Mouse (Mus musculus) CH12.LX (cell line): ENCODE results near the gene Amz2. TPM values are rescaled to one million over a fixed set of nuclear protein-coding genes. Genes with fewer than 3 reads are reported as not detected.

Experiments
- DNase-seq: peaks from one replicate; pipeline ENCODE4 v3.0.0-alpha.2; 2013; ENCODE audit errors: extremely low read depth
- H3K27ac ChIP-seq: 2 replicates; pipeline ENCODE4 v1.5.1; 2012; ENCODE audit warnings: low read depth, mild to moderate bottlenecking, control low read depth, moderate library complexity; ENCODE audit not compliant: insufficient read depth
- H3K27me3 ChIP-seq: replicated peaks from 2 replicates; pipeline ENCODE3; 2012; ENCODE audit warnings: inconsistent platforms
- H3K36me3 ChIP-seq, 2 experiments: replicated peaks in 1 of 2; 2 replicates each; pipeline versions ENCODE3 to v1.6.1; 2012; ENCODE audit warnings: inconsistent platforms in 1 of 2, low read length in 1 of 2, mild to moderate bottlenecking in 1 of 2, mixed read lengths in 1 of 2, moderate library complexity in 1 of 2; ENCODE audit not compliant: control insufficient read depth in 1 of 2, insufficient read depth in 1 of 2
- H3K4me1 ChIP-seq, 2 experiments: 2 replicates each; pipeline ENCODE4 v1.6.1; 2012; ENCODE audit warnings: inconsistent platforms in 1 of 2, moderate library complexity in 1 of 2; ENCODE audit not compliant: insufficient read depth in 2 of 2, control insufficient read depth in 1 of 2
- H3K4me2 ChIP-seq: 2 replicates; pipeline ENCODE4 v1.6.1; 2012; ENCODE audit warnings: low read depth, mild to moderate bottlenecking, control low read depth; ENCODE audit not compliant: poor library complexity, insufficient read depth, severe bottlenecking
- H3K4me3 ChIP-seq, 3 experiments: fragments of 150-350 bp in 1 of 3; sonication (generic) in 1 of 3; replicated peaks in 1 of 3; 2 replicates each; pipeline versions ENCODE3 to v1.5.1; 2011 to 2012; ENCODE audit warnings: low read depth in 2 of 3, low read length in 2 of 3, mild to moderate bottlenecking in 2 of 3, moderate library complexity in 2 of 3, control low read depth in 1 of 3, improper control_type of control experiment in 1 of 3, inconsistent platforms in 1 of 3, mixed read lengths in 1 of 3; ENCODE audit not compliant: poor library complexity in 1 of 3
- H3K79me2 ChIP-seq: replicated peaks from 2 replicates; pipeline ENCODE4 v1.6.1; 2012; ENCODE audit warnings: mild to moderate bottlenecking, moderate library complexity; ENCODE audit not compliant: control insufficient read depth, poor library complexity, insufficient read depth, severe bottlenecking; ENCODE audit errors: extremely low read depth
- H3K9ac ChIP-seq: 2 replicates; pipeline ENCODE4 v1.6.1; 2012; ENCODE audit warnings: low read depth, mild to moderate bottlenecking, control low read depth, moderate library complexity; ENCODE audit not compliant: insufficient read depth
- H3K9me3 ChIP-seq: replicated peaks from 2 replicates; pipeline ENCODE3; 2012; ENCODE audit warnings: low read length, inconsistent platforms, mixed read lengths
- BHLHE40 ChIP-seq: IDR thresholded peaks from 2 replicates; pipeline ENCODE4 v1.6.1; 2011; ENCODE audit warnings: mild to moderate bottlenecking, low read depth, low read length, improper control_type of control experiment
- CHD1 ChIP-seq: IDR thresholded peaks from 2 replicates; pipeline ENCODE4 v1.6.1; 2012; ENCODE audit warnings: low read depth, low read length, improper control_type of control experiment, inconsistent platforms
- EP300 ChIP-seq: IDR thresholded peaks from 2 replicates; pipeline ENCODE4 v1.6.1; 2011; ENCODE audit warnings: low read length, improper control_type of control experiment
- ETS1 ChIP-seq: conservative IDR thresholded peaks from 2 replicates; pipeline ENCODE4 v1.6.1; 2012; ENCODE audit warnings: low read depth, mild to moderate bottlenecking, inconsistent platforms, low read length, improper control_type of control experiment, moderate library complexity
- KAT2A ChIP-seq: IDR thresholded peaks from 2 replicates; pipeline ENCODE4 v1.6.1; 2012; ENCODE audit warnings: low read length, improper control_type of control experiment, inconsistent platforms; ENCODE audit not compliant: insufficient replicate concordance
- MAFK ChIP-seq: IDR thresholded peaks from 2 replicates; pipeline ENCODE4 v1.6.1; 2011; ENCODE audit warnings: low read length, improper control_type of control experiment; ENCODE audit not compliant: insufficient replicate concordance
- NRF1 ChIP-seq: IDR thresholded peaks from 2 replicates; pipeline ENCODE4 v1.6.1; 2014; ENCODE audit warnings: low read depth, mild to moderate bottlenecking, inconsistent platforms, low read length, improper control_type of control experiment, moderate library complexity
- POLR2A ChIP-seq: IDR thresholded peaks from 2 replicates; pipeline ENCODE4 v1.6.1; 2011; ENCODE audit warnings: low read depth, mild to moderate bottlenecking, improper control_type of control experiment, low read length
- RAD21 ChIP-seq: IDR thresholded peaks from 2 replicates; pipeline ENCODE4 v1.6.1; 2011; ENCODE audit warnings: low read depth, mild to moderate bottlenecking, low read length, improper control_type of control experiment, moderate library complexity
- SMC3 ChIP-seq: IDR thresholded peaks from 2 replicates; pipeline ENCODE4 v1.6.1; 2011; ENCODE audit warnings: low read depth, low read length, improper control_type of control experiment
- TBP ChIP-seq: conservative IDR thresholded peaks from 2 replicates; pipeline ENCODE4 v1.6.1; 2011; ENCODE audit warnings: low read depth, low read length, improper control_type of control experiment
- UBTF ChIP-seq: IDR thresholded peaks from 2 replicates; pipeline ENCODE4 v1.6.1; 2012; ENCODE audit warnings: low read depth, mild to moderate bottlenecking, inconsistent platforms, low read length, improper control_type of control experiment, moderate library complexity
- USF1 ChIP-seq: IDR thresholded peaks from 2 replicates; pipeline ENCODE4 v1.6.1; 2014; ENCODE audit warnings: low read depth, mild to moderate bottlenecking, inconsistent platforms, low read length, improper control_type of control experiment
- USF2 ChIP-seq: conservative IDR thresholded peaks from 2 replicates; pipeline ENCODE4 v1.6.1; 2011; ENCODE audit warnings: low read depth, low read length, improper control_type of control experiment
- ZC3H11A ChIP-seq: IDR thresholded peaks from 2 replicates; pipeline ENCODE4 v1.6.1; 2012; ENCODE audit warnings: low read depth, mild to moderate bottlenecking, inconsistent platforms, low read length, improper control_type of control experiment
- ZKSCAN1 ChIP-seq: IDR thresholded peaks from 2 replicates; pipeline ENCODE4 v1.6.1; 2012; ENCODE audit warnings: low read depth, inconsistent platforms, low read length, improper control_type of control experiment, borderline replicate concordance
- dilution Hi-C: fragments of 300-500 bp; cut with MboI; formaldehyde crosslinking; loops from 2 replicates; pipeline ENCODE4 v1.14.3; 2020; ENCODE audit warnings: low sequenced_read_pairs; ENCODE audit not compliant: extremely low pct_unique_long_range_greater_than_20kb, extremely low pct_ligation_motif_present
- in situ Hi-C: fragments of 300-500 bp; cut with MboI; formaldehyde crosslinking; loops from 3 replicates; pipeline ENCODE4 v1.14.3; 2019; ENCODE audit warnings: low sequenced_read_pairs, low pct_ligation_motif_present, low pct_unique_long_range_greater_than_20kb, mixed read lengths
- polyA plus RNA-seq: library from polyadenylated mRNA; unstranded; fragments of >175 nt; gene quantifications from 2 replicates; pipeline ENCODE4 v1.2.1, GENCODE M21; 2012; ENCODE audit warnings: low read depth; ENCODE audit not compliant: insufficient read length
- total RNA-seq, 2 experiments: library from RNA; depleted of rRNA; stranded (reverse); fragments of 300-350 nt in 1 of 2; fragments of >200 nt in 1 of 2; gene quantifications; 2 replicates each; pipeline ENCODE4 v1.2.3; 2012 to 2014

Gene Amz2
- total and polyA plus RNA-seq, 3 experiments, result 22.3 to 23.7 (median 23.3) TPM

DNA sequence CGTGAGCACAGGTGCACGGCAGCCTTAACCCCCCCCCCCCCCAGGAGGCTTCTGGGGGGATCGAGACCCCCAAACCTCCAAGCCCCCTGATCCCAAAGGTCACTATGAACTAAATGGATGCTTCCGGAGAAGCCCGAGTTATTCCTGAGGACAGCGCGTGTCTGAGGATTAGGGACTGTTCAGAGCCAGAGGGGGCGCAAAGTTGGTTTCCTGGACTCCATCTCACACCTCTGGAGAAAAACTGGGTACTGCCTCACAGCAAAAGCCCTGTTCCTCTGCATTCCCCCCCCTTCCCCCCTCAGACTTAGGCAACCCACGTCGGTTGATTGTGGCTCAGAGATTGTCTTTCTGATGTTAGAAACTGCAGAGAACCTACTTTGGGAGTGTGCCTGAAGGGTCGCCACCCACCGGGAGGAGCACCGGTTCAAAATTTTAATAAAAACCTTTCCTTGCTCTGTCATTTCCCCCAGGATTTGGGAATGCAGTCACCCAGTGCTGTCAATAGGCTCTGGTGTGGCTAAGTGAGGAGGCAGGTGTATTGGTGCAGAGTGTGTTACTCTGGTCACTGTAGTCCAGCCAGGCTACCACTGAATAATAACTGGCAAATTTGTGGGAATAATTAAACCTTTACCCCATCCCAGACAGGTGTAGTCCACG is 48.5 kb downstream of the Amz2 start:
- dilution Hi-C loops, result no loop called here
- H3K27me3 ChIP-seq, result no peaks in the 10 kb centered on the region
- no peak for TF ChIP-seq ZKSCAN1
- no peak for TF ChIP-seq ETS1
- TF ChIP-seq UBTF, result no peak
- TF ChIP-seq POLR2A, result no peak
- TF ChIP-seq EP300, result no peak
- TF ChIP-seq, all 38 proteins: peak for 0
- Histone ChIP-seq H3K4me3 (peak overlapping the region; percentile 61 to 95 (median 72)), H3K79me2 (peaks cover 5% of the 10 kb centered on the region; the same call in 1 of the 2 replicates), H3K4me2 (peak overlapping the region; percentile 32; the same call in 1 of the 2 replicates), H3K4me1 (peaks cover 11 to 59% of the 10 kb centered on the region in 2 experiments), H3K36me3 (peaks cover 0 to 2% of the 10 kb centered on the region in 2 experiments), H3K27ac (peak overlapping the region; percentile 85; the same call in 1 of the 2 replicates), H3K9ac (peak overlapping the region; percentile 97), H3K9me3 (no peaks in the 10 kb centered on the region)
- DNase-seq, result peak; percentile 23
- in situ Hi-C loops, result no loop called here

DNA sequence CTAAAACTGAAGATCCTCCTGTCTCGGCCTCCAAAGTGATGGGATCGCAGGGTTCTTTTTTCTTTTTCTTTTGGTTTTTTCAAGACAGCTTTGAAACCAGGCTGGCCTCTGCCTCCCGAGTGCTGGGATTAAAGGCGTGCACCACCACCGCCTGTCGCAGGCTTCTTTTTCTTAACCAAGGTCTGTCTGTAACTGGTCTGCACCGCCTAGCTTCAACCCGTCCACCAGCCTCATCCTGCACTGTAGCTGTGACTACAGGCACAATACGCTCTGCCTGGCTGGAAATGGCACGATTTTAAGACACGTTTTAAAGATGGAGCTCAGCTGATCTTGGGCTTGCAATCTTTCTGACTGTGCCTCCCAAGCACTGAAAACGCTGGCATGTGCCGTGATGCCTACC is 49.1 kb downstream of the Amz2 start:
- H3K27me3 ChIP-seq, result no peaks in the 10 kb centered on the region
- DNase-seq, result no peak
- H3K4me1 ChIP-seq, result peaks cover 16 to 59% of the 10 kb centered on the region in 2 experiments
- H3K79me2 ChIP-seq, result peaks cover 5% of the 10 kb centered on the region; the same call in 1 of the 2 replicates
- no peak overlapping the region for H3K4me2 ChIP-seq
- in situ Hi-C loops, result no loop called here
- no peak overlapping the region for H3K27ac ChIP-seq
- TF ChIP-seq NRF1 (no peak), TBP (no peak), SMC3 (no peak), UBTF (no peak), POLR2A (no peak), USF1 (no peak), CHD1 (no peak), ZC3H11A (no peak), USF2 (no peak), KAT2A (no peak), RAD21 (no peak), MAFK (no peak), ZKSCAN1 (no peak), BHLHE40 (no peak)
- TF ChIP-seq, all 38 proteins: peak for 0
- Histone ChIP-seq H3K9me3 (no peaks in the 10 kb centered on the region), H3K36me3 (no peaks in the 10 kb centered on the region), H3K4me3 (no peak overlapping the region), H3K9ac (no peak overlapping the region)
- dilution Hi-C loops, result no loop called here
